Mouse (Mus musculus): Measurements from ENCODE around the gene Col24a1. TPM values are rescaled to one million over a fixed set of nuclear protein-coding genes. Genes with fewer than 3 reads are reported as not detected.
A peak's percentile ranks its signal among the peaks of the same experiment; 100 is the strongest.
"Not testable (repeated sequence)": the region's sequence is repeated elsewhere in the genome, so short reads cannot be mapped to it uniquely, and the experiment has no call there.

Col24a1 gene
- polyA plus RNA-seq, 2 experiments = 0.20 to 0.37 TPM

GRCm38 (mm10) chr3:145439086-145439485, 146.8 kb downstream of the Col24a1 start:
- Histone ChIP-seq H3K4me3 (ENCODE audit: insufficient read depth in 1 of 2, low read depth in 2 of 2, low read length in 2 of 2) (no peak overlapping the region), H3K4me1 (replicated peaks; ENCODE audit: control insufficient read depth in 2 of 2, insufficient read depth in 2 of 2, low read length in 1 of 2) (no peaks in the 10 kb centered on the region), H3K36me3 (replicated peaks; ENCODE audit: control insufficient read depth, insufficient read depth, low read depth) (no peaks in the 10 kb centered on the region), H3K27me3 (ENCODE audit: control insufficient read depth, insufficient read depth, low read length) (no peaks in the 10 kb centered on the region), H3K9ac (replicated peaks) (no peak overlapping the region), H3K27ac (no peak overlapping the region), H3K9me3 (ENCODE audit: control insufficient read depth, low read length) (no peaks in the 10 kb centered on the region), H3K4me2 (ENCODE audit: low read depth) (no peak overlapping the region)
- TF ChIP-seq EP300 (IDR thresholded peaks at IDR 0.05; ENCODE audit: low read depth) (no peak), CTCF (IDR thresholded peaks at IDR 0.05; ENCODE audit: low read depth) (no peak)
- DNase-seq (ENCODE audit: low read depth in 3 of 3, low spot score in 3 of 3) = no peak
- ATAC-seq (ENCODE audit: insufficient read depth) = no peak
- WGBS (ENCODE audit: insufficient replicate concordance) = 67% methylated on average over 7 of the region's 7 CpGs

- no peaks in the 10 kb centered on the region for H3K36me3 ChIP-seq (replicated peaks; ENCODE audit: control insufficient read depth, insufficient read depth, low read depth)
- no peak overlapping the region for H3K27ac ChIP-seq
- no peak for DNase-seq (ENCODE audit: low read depth in 3 of 3, low spot score in 3 of 3)
- no peaks in the 10 kb centered on the region for H3K4me1 ChIP-seq (replicated peaks; ENCODE audit: control insufficient read depth in 2 of 2, insufficient read depth in 2 of 2, low read length in 1 of 2)
- ATAC-seq (ENCODE audit: insufficient read depth) = no peak
- no peaks in the 10 kb centered on the region for H3K27me3 ChIP-seq (ENCODE audit: control insufficient read depth, insufficient read depth, low read length)
- H3K9me3 ChIP-seq (ENCODE audit: control insufficient read depth, low read length) = no peaks in the 10 kb centered on the region; the same call in 1 of the 2 replicates
- H3K4me3 ChIP-seq (ENCODE audit: insufficient read depth in 1 of 2, low read depth in 2 of 2, low read length in 2 of 2) = no peak overlapping the region
- 52% methylated on average over 1 of the region's 1 CpGs for WGBS (ENCODE audit: insufficient replicate concordance)
- no peak overlapping the region for H3K9ac ChIP-seq (replicated peaks)
- no peak overlapping the region for H3K4me2 ChIP-seq (ENCODE audit: low read depth)
- TF ChIP-seq CTCF (IDR thresholded peaks at IDR 0.05; ENCODE audit: low read depth) (no peak), EP300 (IDR thresholded peaks at IDR 0.05; ENCODE audit: low read depth) (no peak)
Measured at GRCm38 (mm10) chr3:145440993-145441392, 148.7 kb downstream of the Col24a1 start.

GRCm38 (mm10) chr3:145442268-145442667, 150.0 kb downstream of the Col24a1 start:
- H3K4me3 ChIP-seq (ENCODE audit: insufficient read depth in 1 of 2, low read depth in 2 of 2, low read length in 2 of 2) = no peak overlapping the region
- no peaks in the 10 kb centered on the region; the same call in 1 of the 2 replicates for H3K9me3 ChIP-seq (ENCODE audit: control insufficient read depth, low read length)
- H3K9ac ChIP-seq (replicated peaks) = no peak overlapping the region
- H3K4me2 ChIP-seq (ENCODE audit: low read depth) = no peak overlapping the region
- DNase-seq (ENCODE audit: low read depth in 3 of 3, low spot score in 3 of 3) = peak in 1 of 3 experiments; percentile 1
- H3K27me3 ChIP-seq (ENCODE audit: control insufficient read depth, insufficient read depth, low read length) = no peaks in the 10 kb centered on the region
- H3K27ac ChIP-seq = no peak overlapping the region
- TF ChIP-seq EP300 (IDR thresholded peaks at IDR 0.05; ENCODE audit: low read depth) = no peak
- peak; percentile 18; the same call in 1 of the 2 replicates for TF ChIP-seq CTCF (IDR thresholded peaks at IDR 0.05; ENCODE audit: low read depth)
- WGBS (ENCODE audit: insufficient replicate concordance) = 71% methylated on average over 1 of the region's 1 CpGs
- ATAC-seq (ENCODE audit: insufficient read depth) = no peak
- no peaks in the 10 kb centered on the region for H3K36me3 ChIP-seq (replicated peaks; ENCODE audit: control insufficient read depth, insufficient read depth, low read depth)
- H3K4me1 ChIP-seq (replicated peaks; ENCODE audit: control insufficient read depth in 2 of 2, insufficient read depth in 2 of 2, low read length in 1 of 2) = no peaks in the 10 kb centered on the region

GRCm38 (mm10) chr3:145443167-145443566, 150.9 kb downstream of the Col24a1 start:
- 53% methylated on average over 6 of the region's 6 CpGs for WGBS (ENCODE audit: insufficient replicate concordance)
- ATAC-seq (ENCODE audit: insufficient read depth); H3K9me3 ChIP-seq (ENCODE audit: control insufficient read depth, low read length); H3K4me3 ChIP-seq (ENCODE audit: insufficient read depth in 1 of 2, low read depth in 2 of 2, low read length in 2 of 2); DNase-seq (ENCODE audit: low read depth in 3 of 3, low spot score in 3 of 3); H3K27ac ChIP-seq; H3K27me3 ChIP-seq (ENCODE audit: control insufficient read depth, insufficient read depth, low read length); H3K36me3 ChIP-seq (replicated peaks; ENCODE audit: control insufficient read depth, insufficient read depth, low read depth); H3K4me2 ChIP-seq (ENCODE audit: low read depth); H3K4me1 ChIP-seq (replicated peaks; ENCODE audit: control insufficient read depth in 2 of 2, insufficient read depth in 2 of 2, low read length in 1 of 2); H3K9ac ChIP-seq (replicated peaks): not testable (repeated sequence)

GRCm38 (mm10) chr3:145457039-145457438, 164.8 kb downstream of the Col24a1 start:
- Histone ChIP-seq H3K4me2 (ENCODE audit: low read depth) (no peak overlapping the region), H3K4me1 (replicated peaks; ENCODE audit: control insufficient read depth in 2 of 2, insufficient read depth in 2 of 2, low read length in 1 of 2) (no peaks in the 10 kb centered on the region), H3K9ac (replicated peaks) (no peak overlapping the region), H3K27me3 (ENCODE audit: control insufficient read depth, insufficient read depth, low read length) (no peaks in the 10 kb centered on the region), H3K4me3 (ENCODE audit: insufficient read depth in 1 of 2, low read depth in 2 of 2, low read length in 2 of 2) (no peak overlapping the region), H3K9me3 (ENCODE audit: control insufficient read depth, low read length) (no peaks in the 10 kb centered on the region), H3K36me3 (replicated peaks; ENCODE audit: control insufficient read depth, insufficient read depth, low read depth) (no peaks in the 10 kb centered on the region), H3K27ac (no peak overlapping the region)
- DNase-seq (ENCODE audit: low read depth in 3 of 3, low spot score in 3 of 3) (no peak), ATAC-seq (ENCODE audit: insufficient read depth) (no peak)
- TF ChIP-seq EP300 (IDR thresholded peaks at IDR 0.05; ENCODE audit: low read depth) = no peak
- no peak for TF ChIP-seq CTCF (IDR thresholded peaks at IDR 0.05; ENCODE audit: low read depth)
- 64% methylated on average over 5 of the region's 5 CpGs for WGBS (ENCODE audit: insufficient replicate concordance)
